Mouse (Mus musculus) G1E (cell line): ENCODE measurements around the gene Slc43a3. TPM values are rescaled to one million over a fixed set of nuclear protein-coding genes. Genes with fewer than 3 reads are reported as not detected.
"Not testable (repeated sequence)": the region's sequence is repeated elsewhere in the genome, so short reads cannot be mapped to it uniquely, and the experiment has no call there.

Experiments
- ATAC-seq: 2 replicates; pipeline ENCODE4 v1.8.0; 2016; ENCODE audit warnings: mild to moderate bottlenecking; ENCODE audit not compliant: insufficient number of reproducible peaks, poor library complexity, low FRiP score, severe bottlenecking; ENCODE audit errors: extremely low read depth
- DNase-seq: peaks from one replicate; pipeline ENCODE4 v3.0.0; 2012; ENCODE audit warnings: low spot score
- H3K27me3 ChIP-seq: 2 replicates; pipeline ENCODE4 v1.6.1; 2012; ENCODE audit warnings: mild to moderate bottlenecking, low read length, inconsistent platforms; ENCODE audit not compliant: insufficient read depth
- H3K36me3 ChIP-seq: replicated peaks from 2 replicates; pipeline ENCODE3; 2012; ENCODE audit warnings: mild to moderate bottlenecking, inconsistent platforms
- H3K4me1 ChIP-seq: 2 replicates; pipeline ENCODE4 v1.6.1; 2012; ENCODE audit warnings: low read depth, low read length, inconsistent platforms, mixed read lengths; ENCODE audit not compliant: insufficient read depth
- H3K4me3 ChIP-seq: 2 replicates; pipeline ENCODE4 v1.5.1; 2012; ENCODE audit warnings: low read depth, mild to moderate bottlenecking, inconsistent platforms, low read length, moderate library complexity, mixed read lengths
- H3K9me3 ChIP-seq: replicated peaks from 2 replicates; pipeline ENCODE4 v1.6.1; 2012; ENCODE audit warnings: inconsistent platforms
- CTCF ChIP-seq: IDR thresholded peaks from 2 replicates; pipeline ENCODE4 v1.5.1; 2012; ENCODE audit warnings: low read depth, low read length, inconsistent platforms, mixed read lengths
- GATA1 ChIP-seq: IDR thresholded peaks from 2 replicates; pipeline ENCODE4 v1.6.1; 2012; ENCODE audit warnings: borderline replicate concordance, low read length, inconsistent platforms, mixed read lengths
- GATA2 ChIP-seq: IDR thresholded peaks from 2 replicates; pipeline ENCODE4 v1.6.1; 2012; ENCODE audit warnings: low read depth, low read length, inconsistent platforms, borderline replicate concordance
- POLR2AphosphoS5 ChIP-seq: IDR thresholded peaks from 2 replicates; pipeline ENCODE4 v1.6.1; 2012; ENCODE audit warnings: low read depth, low read length, inconsistent platforms; ENCODE audit not compliant: insufficient replicate concordance
- TAL1 ChIP-seq: conservative IDR thresholded peaks from 2 replicates; pipeline ENCODE4 v1.6.1; 2012; ENCODE audit warnings: low read depth, low read length, inconsistent platforms, mixed read lengths
- polyA plus RNA-seq: library from polyadenylated mRNA; stranded (reverse); fragments of >175 nt; gene quantifications from 2 replicates; pipeline ENCODE4 v1.2.3, GENCODE M21; 2012
- total RNA-seq, 2 experiments: library from RNA; stranded (forward) in 1 of 2; stranded (reverse) in 1 of 2; fragments of 200-1000 nt in 1 of 2; fragments of >200 nt in 1 of 2; fragmentation: Nextera tagmentation in 1 of 2; gene quantifications; 2 replicates each; pipeline ENCODE4 v1.2.3; 2014 to 2017

Slc43a3 gene
- total and polyA plus RNA-seq, 3 experiments = 15.4 to 137 (median 85.2) TPM

GRCm38 (mm10) chr2:84893359-84893758, 43.0 kb upstream of the Slc43a3 start:
- peaks cover 22% of the 10 kb centered on the region for H3K27me3 ChIP-seq
- ATAC-seq (no peak), DNase-seq (no peak)
- H3K9me3 ChIP-seq = no peaks in the 10 kb centered on the region
- no peak for TF ChIP-seq GATA2
- no peak for TF ChIP-seq CTCF
- TF ChIP-seq POLR2AphosphoS5 = no peak
- no peak for TF ChIP-seq TAL1
- TF ChIP-seq GATA1 = no peak
- no peak overlapping the region for H3K4me3 ChIP-seq
- H3K4me1 ChIP-seq = peaks cover 8% of the 10 kb centered on the region
- no peaks in the 10 kb centered on the region for H3K36me3 ChIP-seq

- H3K4me1 ChIP-seq = peaks cover 3% of the 10 kb centered on the region
- peaks cover 14% of the 10 kb centered on the region for H3K27me3 ChIP-seq
- no peak; the same call in 1 of the 2 replicates for ATAC-seq
- no peak overlapping the region for H3K4me3 ChIP-seq
- TF ChIP-seq GATA2 = no peak
- TF ChIP-seq TAL1 = no peak
- no peak for TF ChIP-seq CTCF
- TF ChIP-seq GATA1 = no peak
- TF ChIP-seq POLR2AphosphoS5 = no peak
- H3K36me3 ChIP-seq = no peaks in the 10 kb centered on the region
- no peak for DNase-seq
- H3K9me3 ChIP-seq = no peaks in the 10 kb centered on the region
Observed at GRCm38 (mm10) chr2:84895495-84896198, 40.7 kb upstream of the Slc43a3 start.

GRCm38 (mm10) chr2:84896686-84897085, 39.7 kb upstream of the Slc43a3 start:
- not testable (repeated sequence) for H3K4me3 ChIP-seq, H3K9me3 ChIP-seq, H3K27me3 ChIP-seq, H3K36me3 ChIP-seq, H3K4me1 ChIP-seq, ATAC-seq, DNase-seq

- Histone ChIP-seq H3K27me3 (peaks cover 17% of the 10 kb centered on the region), H3K9me3 (no peaks in the 10 kb centered on the region), H3K4me1 (peaks cover 2% of the 10 kb centered on the region; the same call in 1 of the 2 replicates), H3K36me3 (no peaks in the 10 kb centered on the region), H3K4me3 (no peak overlapping the region)
- no peak for ATAC-seq
- no peak for DNase-seq
- no peak for TF ChIP-seq CTCF
- no peak for TF ChIP-seq GATA2
- TF ChIP-seq TAL1 = no peak
- no peak for TF ChIP-seq GATA1
Observed at GRCm38 (mm10) chr2:84912722-84913121, 23.7 kb upstream of the Slc43a3 start.

- no peak for ATAC-seq
- Histone ChIP-seq H3K9me3 (no peaks in the 10 kb centered on the region), H3K4me3 (no peak overlapping the region)
Observed at GRCm38 (mm10) chr2:84913881-84914280, 22.5 kb upstream of the Slc43a3 start.

GRCm38 (mm10) chr2:84915330-84915729, 21.0 kb upstream of the Slc43a3 start:
- ATAC-seq = no peak
- Histone ChIP-seq H3K4me3 (no peak overlapping the region), H3K36me3 (no peaks in the 10 kb centered on the region), H3K27me3 (peaks cover 22% of the 10 kb centered on the region), H3K4me1 (peaks cover 2% of the 10 kb centered on the region; the same call in 1 of the 2 replicates), H3K9me3 (no peaks in the 10 kb centered on the region)
- no peak for TF ChIP-seq GATA2
- TF ChIP-seq CTCF = no peak
- no peak for TF ChIP-seq POLR2AphosphoS5
- no peak for TF ChIP-seq TAL1
- no peak for TF ChIP-seq GATA1
- DNase-seq = no peak

More at GRCm38 (mm10) chr2:84913881-84914280, 22.5 kb upstream of the Slc43a3 start:
- Histone ChIP-seq H3K36me3 (no peaks in the 10 kb centered on the region), H3K4me1 (peaks cover 2% of the 10 kb centered on the region; the same call in 1 of the 2 replicates), H3K27me3 (peaks cover 17% of the 10 kb centered on the region)
- no peak for DNase-seq
- TF ChIP-seq CTCF = no peak
- no peak for TF ChIP-seq GATA2
- no peak for TF ChIP-seq POLR2AphosphoS5
- no peak for TF ChIP-seq TAL1
- TF ChIP-seq GATA1 = no peak
